Mouse (Mus musculus) olfactory bulb, adult 2 months (tissue): Measurements from ENCODE around the gene Bcar3.

Experiments used
- CTCF ChIP-seq: fragments of 200-500 bp; IDR thresholded peaks from 2 replicates; pipeline ENCODE4 v1.5.1; 2012; ENCODE audit warnings: low read depth, mild to moderate bottlenecking, low read length, moderate library complexity; ENCODE audit not compliant: insufficient read depth
- POLR2A ChIP-seq: fragments of 200-500 bp; IDR thresholded peaks from 2 replicates; pipeline ENCODE4 v1.6.1; 2012; ENCODE audit warnings: mild to moderate bottlenecking, low read depth, low read length, moderate library complexity; ENCODE audit not compliant: insufficient read depth

DNA sequence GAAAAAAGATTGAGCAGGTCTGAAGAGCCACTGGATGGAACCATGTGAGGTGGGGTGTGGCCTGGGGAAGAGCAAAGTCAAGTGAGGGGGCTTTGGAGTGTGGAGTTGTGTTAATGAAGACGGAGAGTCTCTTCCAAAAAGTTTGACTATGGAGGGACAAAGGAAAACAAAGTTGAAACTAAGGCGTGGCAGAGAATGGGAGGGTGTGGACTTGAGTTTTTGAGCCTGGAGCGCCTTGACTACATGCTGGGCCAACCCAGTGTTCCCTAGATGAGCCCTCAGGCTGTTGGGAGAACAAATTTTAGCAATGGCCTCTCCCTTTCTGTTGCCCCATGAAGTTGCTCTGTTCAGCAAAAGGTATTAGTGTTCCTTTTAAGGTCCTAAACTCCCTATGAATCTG lies 58.9 kb downstream of the Bcar3 start:
- TF ChIP-seq POLR2A = no peak
- TF ChIP-seq CTCF = no peak
